In genomic region chr13:41740456-41741085, GRCm38 (mm10) we compare ENCODE assay signal across 12 mouse cellular contexts.
"Had no signal": no experiment of that assay in that cellular context is flagged by ENCODE, and none has a peak within 500 bp of the region (broad histone marks: within the 10 kb centered on the region; RNA-seq: fewer than 3 reads in every experiment).

No protein-coding gene starts in this region.

- H3K4me1 ChIP-seq: liver, embryonic 12.5 days; midbrain, embryonic 15.5 days; neural tube, embryonic 12.5 days had no signal

- ATAC-seq: liver, embryonic 12.5 days; midbrain, embryonic 15.5 days had no signal

- H3K36me3 ChIP-seq: limb, embryonic 15.5 days; liver, embryonic 12.5 days; midbrain, embryonic 15.5 days; neural tube, embryonic 12.5 days had no signal

- H3K27ac ChIP-seq: limb, embryonic 15.5 days; liver, embryonic 12.5 days; midbrain, embryonic 15.5 days; neural tube, embryonic 12.5 days; stomach, postnatal 0 days had no signal

- H3K4me2 ChIP-seq: limb, embryonic 15.5 days; liver, embryonic 12.5 days; lung, embryonic 14.5 days; midbrain, embryonic 11.5 days; midbrain, embryonic 15.5 days; neural tube, embryonic 12.5 days had no signal

- H3K9me3 ChIP-seq: limb, embryonic 15.5 days; liver, embryonic 12.5 days; midbrain, embryonic 15.5 days; neural tube, embryonic 12.5 days had no signal

- H3K27me3 ChIP-seq: limb, embryonic 15.5 days; liver, embryonic 12.5 days; midbrain, embryonic 15.5 days; neural tube, embryonic 12.5 days had no signal

- H3K4me3 ChIP-seq: limb, embryonic 15.5 days; liver, embryonic 12.5 days; midbrain, embryonic 15.5 days; neural tube, embryonic 12.5 days had no signal

- DNase-seq: layer of hippocampus, adult 9-11 months; layer of hippocampus, postnatal 36 days; lung, embryonic 14.5 days; lung, postnatal 10 days; lung, postnatal 4 days; thymus, postnatal 4 days had no signal

- H3K9ac ChIP-seq: limb, embryonic 15.5 days; liver, embryonic 12.5 days; lung, embryonic 14.5 days; midbrain, embryonic 15.5 days; neural tube, embryonic 12.5 days had no signal
